Mouse (Mus musculus): ENCODE measurements around the gene Aoah. TPM values are rescaled to one million over a fixed set of nuclear protein-coding genes. Genes with fewer than 3 reads are reported as not detected.

The Aoah gene
- 0.43 and 0.77 TPM in 2 replicates for polyA plus RNA-seq (2012; rRNA removed)

DNA sequence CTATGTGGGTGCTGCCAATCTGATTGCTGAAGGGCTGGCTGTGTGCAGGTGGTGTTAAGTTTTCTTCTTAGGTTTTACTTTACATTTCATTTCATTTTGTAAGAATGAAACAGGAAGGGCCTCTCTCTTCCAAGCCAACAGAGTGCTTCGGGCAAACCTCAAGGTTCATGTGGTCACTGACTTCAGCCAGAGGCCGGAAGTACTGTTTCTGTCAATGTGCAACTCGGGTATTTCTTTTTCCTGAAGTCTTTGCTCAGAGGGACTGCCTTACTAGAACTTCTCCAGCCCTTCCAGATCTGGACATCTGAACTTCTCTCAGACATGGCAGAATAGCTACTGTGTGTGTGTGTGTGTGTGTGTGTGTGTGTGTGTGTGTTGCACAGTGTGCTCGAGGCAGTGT, at the start of gene Aoah:
Aoah (plus strand) TSS at position 213 of the 400 bp plus-strand sequence.
- H3K27me3 ChIP-seq (ENCODE audit: control insufficient read depth, insufficient read depth, low read length) = no peaks in the 10 kb centered on the region
- H3K4me3 ChIP-seq (ENCODE audit: low read depth, low read length) = no peak within 1 kb of the TSS; the same call in 1 of the 2 replicates
- H3K36me3 ChIP-seq (ENCODE audit: control insufficient read depth, insufficient read depth, low read length) = no peaks in the 10 kb centered on the region
- TF ChIP-seq POLR2A (IDR thresholded peaks at IDR 0.05; ENCODE audit: low read depth, low read length) = no peak
- TF ChIP-seq CTCF (IDR thresholded peaks at IDR 0.05; ENCODE audit: extremely low read depth, insufficient read length, insufficient replicate concordance, low read depth, low read length) = no peak
- WGBS = 51% methylated on average over 4 of the region's 4 CpGs
- no peaks in the 10 kb centered on the region for H3K4me1 ChIP-seq (ENCODE audit: control insufficient read depth, insufficient read depth, insufficient read length, low read length)
- 0 out of 2 replicates have a peak within 1 kb of the TSS, but pooled peaks have one; percentile 16 for H3K27ac ChIP-seq (ENCODE audit: insufficient read depth, low read depth, low read length)

DNA sequence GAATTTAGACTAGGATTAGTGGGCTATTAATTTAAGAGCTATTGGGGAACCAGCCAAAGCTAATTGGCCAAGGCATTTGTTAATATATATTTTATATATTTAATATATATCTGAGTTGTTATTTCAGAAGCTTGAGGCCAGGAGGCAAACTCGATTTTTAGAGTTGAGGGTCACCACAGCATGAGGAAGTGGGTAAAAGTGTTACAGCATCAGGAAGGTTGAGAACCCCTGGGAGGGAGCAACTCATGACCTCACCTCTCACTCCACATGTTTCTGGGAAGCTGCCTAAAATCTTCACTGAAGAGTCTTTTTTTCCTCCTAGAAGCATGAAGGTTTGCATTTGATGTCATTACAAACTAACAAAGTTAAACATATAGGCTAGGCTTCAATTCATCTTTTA, 39.1 kb upstream of the Aoah start:
- WGBS = 48% methylated on average over 1 of the region's 1 CpGs
- H3K27ac ChIP-seq (ENCODE audit: insufficient read depth, low read depth, low read length) = no peak overlapping the region
- H3K27me3 ChIP-seq (ENCODE audit: control insufficient read depth, insufficient read depth, low read length) = no peaks in the 10 kb centered on the region
- H3K36me3 ChIP-seq (ENCODE audit: control insufficient read depth, insufficient read depth, low read length) = no peaks in the 10 kb centered on the region
- TF ChIP-seq POLR2A (IDR thresholded peaks at IDR 0.05; ENCODE audit: low read depth, low read length) (no peak), CTCF (IDR thresholded peaks at IDR 0.05; ENCODE audit: extremely low read depth, insufficient read length, insufficient replicate concordance, low read depth, low read length) (no peak)
- H3K4me3 ChIP-seq (ENCODE audit: low read depth, low read length) = no peak overlapping the region
- H3K4me1 ChIP-seq (ENCODE audit: control insufficient read depth, insufficient read depth, insufficient read length, low read length) = no peaks in the 10 kb centered on the region

DNA sequence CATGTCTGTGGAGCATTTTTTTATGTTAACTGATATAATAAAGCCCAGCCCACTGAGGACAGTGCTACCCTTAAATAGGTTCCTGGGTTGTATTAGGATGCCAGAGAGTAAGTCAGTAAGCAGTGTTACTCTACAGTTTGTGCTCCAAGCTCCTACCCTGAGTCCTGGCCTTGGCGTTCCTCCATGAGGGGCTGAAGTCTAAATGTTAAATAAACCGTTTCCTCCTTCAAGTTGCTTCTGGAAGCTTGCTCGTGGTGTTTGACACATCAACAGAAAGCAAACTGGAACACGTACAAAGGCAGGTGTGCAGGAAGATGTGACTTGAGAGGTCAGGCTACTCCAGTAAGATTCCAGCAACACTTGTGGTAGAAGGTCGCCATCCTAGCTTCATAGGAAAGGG, 10.3 kb upstream of the Aoah start:
- Histone ChIP-seq H3K4me1 (ENCODE audit: control insufficient read depth, insufficient read depth, insufficient read length, low read length) (peaks cover 4% of the 10 kb centered on the region; the same call in 1 of the 2 replicates), H3K4me3 (ENCODE audit: low read depth, low read length) (no peak overlapping the region), H3K27me3 (ENCODE audit: control insufficient read depth, insufficient read depth, low read length) (no peaks in the 10 kb centered on the region), H3K36me3 (ENCODE audit: control insufficient read depth, insufficient read depth, low read length) (no peaks in the 10 kb centered on the region), H3K27ac (ENCODE audit: insufficient read depth, low read depth, low read length) (no peak overlapping the region)
- TF ChIP-seq POLR2A (IDR thresholded peaks at IDR 0.05; ENCODE audit: low read depth, low read length) = no peak
- TF ChIP-seq CTCF (IDR thresholded peaks at IDR 0.05; ENCODE audit: extremely low read depth, insufficient read length, insufficient replicate concordance, low read depth, low read length) = no peak
- WGBS = 57% methylated on average over 5 of the region's 5 CpGs

DNA sequence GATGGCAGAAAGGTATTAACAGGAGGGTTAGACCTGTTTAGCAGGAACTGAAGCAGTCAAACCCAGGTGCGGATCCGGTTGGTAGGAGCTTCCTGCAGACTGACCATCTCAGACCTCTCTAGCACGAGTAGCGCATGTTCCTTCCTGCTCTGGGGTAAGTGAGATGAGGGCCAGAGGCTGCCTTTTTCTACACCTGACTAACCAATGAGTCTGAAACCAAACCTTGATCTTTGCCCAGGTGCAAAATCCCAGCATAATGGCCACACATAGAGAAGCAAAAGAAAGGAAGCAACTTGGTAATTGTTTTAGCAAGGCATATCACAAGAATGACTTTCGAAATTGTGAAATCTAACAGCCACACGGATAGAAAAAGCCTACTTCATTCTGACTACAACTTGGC, 9.9 kb upstream of the Aoah start:
- Histone ChIP-seq H3K4me1 (ENCODE audit: control insufficient read depth, insufficient read depth, insufficient read length, low read length) (peaks cover 4% of the 10 kb centered on the region; the same call in 1 of the 2 replicates), H3K27me3 (ENCODE audit: control insufficient read depth, insufficient read depth, low read length) (no peaks in the 10 kb centered on the region), H3K36me3 (ENCODE audit: control insufficient read depth, insufficient read depth, low read length) (no peaks in the 10 kb centered on the region), H3K27ac (ENCODE audit: insufficient read depth, low read depth, low read length) (no peak overlapping the region), H3K4me3 (ENCODE audit: low read depth, low read length) (no peak overlapping the region)
- 63% methylated on average over 6 of the region's 6 CpGs for WGBS
- no peak for TF ChIP-seq POLR2A (IDR thresholded peaks at IDR 0.05; ENCODE audit: low read depth, low read length)
- TF ChIP-seq CTCF (IDR thresholded peaks at IDR 0.05; ENCODE audit: extremely low read depth, insufficient read length, insufficient replicate concordance, low read depth, low read length) = no peak

DNA sequence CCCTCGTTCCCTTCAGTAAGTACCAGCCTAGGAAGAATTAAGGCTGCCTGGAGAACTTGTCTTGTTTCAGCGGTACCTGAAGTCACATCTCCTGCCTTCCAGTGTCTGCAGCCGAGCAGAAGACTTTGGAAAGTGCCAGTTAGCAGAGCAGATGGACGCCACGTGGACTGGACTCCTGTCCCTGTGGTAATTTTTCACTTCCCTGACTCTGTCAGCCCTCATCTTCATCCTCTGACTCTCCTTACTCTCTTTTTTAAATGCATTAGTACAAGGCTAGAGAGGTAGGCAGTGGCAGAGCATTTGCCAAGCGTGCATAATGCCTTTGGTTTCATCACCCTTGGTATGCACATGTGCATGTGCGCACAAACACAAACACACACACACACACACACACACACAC, 8.0 kb upstream of the Aoah start:
- no peak for TF ChIP-seq POLR2A (IDR thresholded peaks at IDR 0.05; ENCODE audit: low read depth, low read length)
- no peak for TF ChIP-seq CTCF (IDR thresholded peaks at IDR 0.05; ENCODE audit: extremely low read depth, insufficient read length, insufficient replicate concordance, low read depth, low read length)
- 86% methylated on average over 7 of the region's 7 CpGs for WGBS
- Histone ChIP-seq H3K36me3 (ENCODE audit: control insufficient read depth, insufficient read depth, low read length) (no peaks in the 10 kb centered on the region), H3K4me1 (ENCODE audit: control insufficient read depth, insufficient read depth, insufficient read length, low read length) (peaks cover 4% of the 10 kb centered on the region; the same call in 1 of the 2 replicates), H3K4me3 (ENCODE audit: low read depth, low read length) (no peak overlapping the region), H3K27me3 (ENCODE audit: control insufficient read depth, insufficient read depth, low read length) (no peaks in the 10 kb centered on the region), H3K27ac (ENCODE audit: insufficient read depth, low read depth, low read length) (no peak overlapping the region)

DNA sequence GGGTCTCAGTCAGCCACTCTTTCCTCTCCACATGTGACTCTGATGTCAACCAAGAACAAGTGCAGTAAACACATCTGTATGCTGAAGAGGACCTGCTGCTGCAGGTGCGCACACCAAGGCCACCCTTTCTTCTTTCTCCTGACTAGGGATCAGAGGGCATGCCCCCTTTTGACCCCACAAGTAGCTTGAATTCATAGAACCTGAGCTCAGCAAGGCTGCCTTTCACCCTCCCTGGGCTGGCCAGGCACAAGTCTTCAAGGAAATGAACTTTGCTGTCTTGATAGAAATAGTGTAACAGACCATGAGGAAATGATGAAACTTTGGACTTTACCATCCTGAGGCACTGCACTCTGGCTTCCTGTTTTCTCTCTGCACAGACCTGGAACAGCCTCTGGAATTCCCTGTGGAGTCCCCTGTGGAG, 7.1 kb upstream of the Aoah start:
- peaks cover 4% of the 10 kb centered on the region; the same call in 1 of the 2 replicates for H3K4me1 ChIP-seq (ENCODE audit: control insufficient read depth, insufficient read depth, insufficient read length, low read length)
- 24% methylated on average over 1 of the region's 1 CpGs for WGBS
- no peak overlapping the region for H3K27ac ChIP-seq (ENCODE audit: insufficient read depth, low read depth, low read length)
- no peaks in the 10 kb centered on the region for H3K36me3 ChIP-seq (ENCODE audit: control insufficient read depth, insufficient read depth, low read length)
- TF ChIP-seq POLR2A (IDR thresholded peaks at IDR 0.05; ENCODE audit: low read depth, low read length) (no peak), CTCF (IDR thresholded peaks at IDR 0.05; ENCODE audit: extremely low read depth, insufficient read length, insufficient replicate concordance, low read depth, low read length) (no peak)
- H3K4me3 ChIP-seq (ENCODE audit: low read depth, low read length) = no peak overlapping the region
- H3K27me3 ChIP-seq (ENCODE audit: control insufficient read depth, insufficient read depth, low read length) = no peaks in the 10 kb centered on the region

DNA sequence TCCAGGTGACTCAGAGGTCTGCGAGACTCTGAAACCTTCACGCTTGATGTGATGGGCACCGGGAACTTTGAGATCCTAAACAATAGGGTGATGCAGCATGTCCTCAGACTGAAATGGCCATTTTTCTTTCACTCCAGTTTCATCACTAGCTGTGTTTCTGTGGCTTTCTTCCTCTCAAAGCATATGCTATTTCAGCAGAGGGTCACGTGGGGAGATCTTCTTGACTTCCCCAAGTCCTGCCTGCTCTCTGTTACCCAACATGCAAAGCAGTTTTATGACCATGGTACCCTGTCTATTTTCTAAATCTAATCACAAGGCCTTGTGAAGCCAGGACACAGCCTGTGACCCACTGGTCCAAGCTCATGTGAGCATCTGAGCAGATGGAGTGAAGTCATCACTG, 6.0 kb upstream of the Aoah start:
- TF ChIP-seq CTCF (IDR thresholded peaks at IDR 0.05; ENCODE audit: extremely low read depth, insufficient read length, insufficient replicate concordance, low read depth, low read length) (no peak), POLR2A (IDR thresholded peaks at IDR 0.05; ENCODE audit: low read depth, low read length) (no peak)
- H3K4me1 ChIP-seq (ENCODE audit: control insufficient read depth, insufficient read depth, insufficient read length, low read length) = peaks cover 4% of the 10 kb centered on the region; the same call in 1 of the 2 replicates
- 86% methylated on average over 4 of the region's 4 CpGs for WGBS
- no peaks in the 10 kb centered on the region for H3K36me3 ChIP-seq (ENCODE audit: control insufficient read depth, insufficient read depth, low read length)
- no peak overlapping the region for H3K4me3 ChIP-seq (ENCODE audit: low read depth, low read length)
- no peak overlapping the region for H3K27ac ChIP-seq (ENCODE audit: insufficient read depth, low read depth, low read length)
- no peaks in the 10 kb centered on the region for H3K27me3 ChIP-seq (ENCODE audit: control insufficient read depth, insufficient read depth, low read length)
